In genomic region chr9:64281781-64282178, GRCm38 (mm10) we compare ENCODE assay signal across 1 mouse cellular context.
TF ChIP-seq lines count a peak whose summit lies in the region.

No protein-coding gene starts in this region.

TF ChIP-seq in CH12.LX, 34 proteins besides CTCF, POLR2A, EP300 and RAD21 (continued from another document):
- no peak for TF ChIP-seq ZC3H11A (IDR thresholded peaks at IDR 0.05; ENCODE audit: low read depth, low read length)
- 0 out of 2 replicates have a peak, but pooled peaks have one; percentile 53 for TF ChIP-seq E2F4 (IDR thresholded peaks at IDR 0.05; ENCODE audit: insufficient replicate concordance, low read depth, low read length)
- TF ChIP-seq HCFC1 (IDR thresholded peaks at IDR 0.05; ENCODE audit: low read depth, low read length): peak; percentile 3; the same call in 1 of the 2 replicates
- TF ChIP-seq MEF2A (IDR thresholded peaks at IDR 0.05; ENCODE audit: borderline replicate concordance, low read depth, low read length): 0 out of 2 replicates have a peak, but pooled peaks have one; percentile 22
- TF ChIP-seq UBTF (IDR thresholded peaks at IDR 0.05; ENCODE audit: low read depth, low read length): peak; percentile 53; the same call in 1 of the 2 replicates
- peak; percentile 66 for TF ChIP-seq SIN3A (IDR thresholded peaks at IDR 0.05; ENCODE audit: low read length)
- TF ChIP-seq MYC (IDR thresholded peaks at IDR 0.05; ENCODE audit: low read depth, low read length): peak; percentile 72
- no peak for TF ChIP-seq TCF12 (IDR thresholded peaks at IDR 0.05; ENCODE audit: low read depth, low read length)
- no peak for TF ChIP-seq ZNF384 (IDR thresholded peaks at IDR 0.05; ENCODE audit: low read depth, low read length)
- no peak for TF ChIP-seq USF1 (IDR thresholded peaks at IDR 0.05; ENCODE audit: low read depth, low read length)
- no peak for TF ChIP-seq NELFE (IDR thresholded peaks at IDR 0.05; ENCODE audit: low read depth, low read length)
- TF ChIP-seq ELF1 (IDR thresholded peaks at IDR 0.05; ENCODE audit: low read depth, low read length): no peak
- no peak for TF ChIP-seq CHD1 (IDR thresholded peaks at IDR 0.05; ENCODE audit: low read depth, low read length)
- peak; percentile 8; the same call in 1 of the 2 replicates for TF ChIP-seq NRF1 (IDR thresholded peaks at IDR 0.05; ENCODE audit: low read depth, low read length)
- no peak for TF ChIP-seq IRF4 (IDR thresholded peaks at IDR 0.05; ENCODE audit: low read depth, low read length)
- no peak for TF ChIP-seq JUND (conservative IDR thresholded peaks at IDR 0.05; ENCODE audit: low read depth, low read length)
- peak; percentile 74; the same call in 1 of the 2 replicates for TF ChIP-seq MAX (IDR thresholded peaks at IDR 0.05; ENCODE audit: low read length)
- no peak for TF ChIP-seq SMC3 (IDR thresholded peaks at IDR 0.05; ENCODE audit: low read depth, low read length)
- TF ChIP-seq BHLHE40 (IDR thresholded peaks at IDR 0.05; ENCODE audit: low read depth, low read length): no peak
- 0 out of 2 replicates have a peak, but pooled peaks have one; percentile 50 for TF ChIP-seq MAZ (IDR thresholded peaks at IDR 0.05; ENCODE audit: low read depth, low read length)
- no peak for TF ChIP-seq PAX5 (IDR thresholded peaks at IDR 0.05; ENCODE audit: low read length)
- no peak for TF ChIP-seq CHD2 (IDR thresholded peaks at IDR 0.05; ENCODE audit: low read length)
- TF ChIP-seq ZKSCAN1 (IDR thresholded peaks at IDR 0.05; ENCODE audit: borderline replicate concordance, low read depth, low read length): no peak
- 0 out of 2 replicates have a peak, but pooled peaks have one; percentile 26 for TF ChIP-seq KAT2A (IDR thresholded peaks at IDR 0.05; ENCODE audit: insufficient replicate concordance, low read length)
- TF ChIP-seq MAFK (IDR thresholded peaks at IDR 0.05; ENCODE audit: insufficient replicate concordance, low read length): no peak
- no peak for TF ChIP-seq TBP (conservative IDR thresholded peaks at IDR 0.05; ENCODE audit: low read depth, low read length)
- no peak for TF ChIP-seq GABPA (IDR thresholded peaks at IDR 0.05; ENCODE audit: insufficient replicate concordance, low read depth, low read length)
